Mouse (Mus musculus): ENCODE results near the gene Mark3.

DNA sequence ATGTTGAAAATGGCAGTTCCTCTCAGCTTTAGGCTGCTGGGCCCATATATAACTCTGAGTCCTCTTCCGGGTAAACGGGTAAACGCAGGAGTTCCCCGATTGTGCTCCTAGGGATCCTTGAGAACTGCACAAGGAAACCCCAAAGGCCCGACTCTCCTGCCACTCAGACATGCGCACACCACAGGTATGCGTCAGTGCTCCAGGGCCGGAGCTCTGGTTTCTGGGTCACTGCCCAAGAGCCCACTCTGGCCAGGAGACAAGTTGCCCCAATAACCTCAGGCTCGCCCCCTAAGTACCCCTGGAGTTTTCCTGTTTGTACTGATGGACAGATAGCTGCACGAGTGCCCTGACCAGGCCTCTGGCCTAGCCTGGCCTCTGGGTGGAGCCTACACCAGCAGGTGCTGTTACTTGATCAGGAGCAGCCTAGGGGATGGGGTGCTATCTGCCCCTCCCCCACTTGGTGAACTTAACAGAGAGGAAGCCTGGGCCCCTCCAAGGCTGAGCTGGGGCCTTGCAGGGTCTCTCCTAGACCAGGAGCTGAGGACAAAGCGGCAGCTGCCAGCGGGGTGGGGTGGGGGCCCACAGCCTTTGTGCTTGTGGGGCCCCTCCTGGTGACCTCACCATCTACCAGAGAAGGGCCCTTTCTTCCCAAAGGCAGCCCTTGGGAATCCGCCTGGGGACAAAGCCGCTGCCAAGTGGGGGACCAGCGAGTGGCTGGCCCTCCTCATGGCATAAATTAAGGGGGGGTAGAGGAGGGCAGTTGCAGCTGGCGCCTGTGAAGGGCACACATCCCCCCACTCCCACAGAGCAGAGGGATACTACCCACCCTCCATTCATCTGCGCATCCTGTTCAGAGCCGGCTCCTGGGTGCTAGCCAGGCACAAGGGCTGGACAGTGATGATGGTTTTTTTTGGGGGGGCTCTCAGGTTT lies 119.3 kb downstream of the Mark3 start:
- TF ChIP-seq CTCF (IDR thresholded peaks at IDR 0.05; ENCODE audit: low read depth) = no peak
- no peak for TF ChIP-seq EP300 (IDR thresholded peaks at IDR 0.05; ENCODE audit: low read depth)

All from liver, embryonic 14.5 days (tissue).